Mouse (Mus musculus) cerebellum, adult 2 months (tissue): Measurements from ENCODE around the gene Insm1. TPM values are rescaled to one million over a fixed set of nuclear protein-coding genes. Genes with fewer than 3 reads are reported as not detected.
A peak's percentile ranks its signal among the peaks of the same experiment; 100 is the strongest.

Source experiments
- DNase-seq, 2 experiments: peaks; one replicate each; pipeline ENCODE4 v3.0.0; 2021
- H3K27ac ChIP-seq: fragments of 200-500 bp; 2 replicates; pipeline ENCODE4 v1.5.1; 2012; ENCODE audit warnings: low read length, control low read depth, inconsistent platforms; ENCODE audit not compliant: insufficient read depth
- H3K27me3 ChIP-seq: fragments of 200-500 bp; 2 replicates; pipeline ENCODE4 v1.6.1; 2012; ENCODE audit warnings: inconsistent platforms, mild to moderate bottlenecking, low read length, moderate library complexity; ENCODE audit not compliant: control insufficient read depth, insufficient read depth
- H3K4me1 ChIP-seq: fragments of 200-500 bp; 2 replicates; pipeline ENCODE4 v1.6.1; 2011; ENCODE audit warnings: low read length; ENCODE audit not compliant: control insufficient read depth, insufficient read depth
- H3K4me3 ChIP-seq: fragments of 200-500 bp; replicated peaks from 2 replicates; pipeline ENCODE3; 2011; ENCODE audit warnings: mild to moderate bottlenecking, low read depth, low read length, control low read depth; ENCODE audit not compliant: insufficient read depth
- CTCF ChIP-seq: fragments of 200-500 bp; IDR thresholded peaks from 2 replicates; pipeline ENCODE4 v1.5.1; 2011; ENCODE audit warnings: low read depth, mild to moderate bottlenecking, control low read depth, low read length, moderate library complexity, borderline replicate concordance; ENCODE audit not compliant: insufficient read depth
- POLR2A ChIP-seq: fragments of 200-500 bp; IDR thresholded peaks from 2 replicates; pipeline ENCODE4 v1.6.1; 2011; ENCODE audit warnings: low read length, control low read depth, borderline replicate concordance; ENCODE audit not compliant: insufficient read depth
- WGBS: fragments of 180-500 bp; shearing (Covaris S2); methylation state at CpG from one replicate; pipeline ENCODE4 v1.1.7; 2018; 5-methylcytosine and 5-hydroxymethylcytosine counted together
- polyA plus RNA-seq: library from polyadenylated mRNA; depleted of rRNA; stranded (reverse); fragments of >200 nt; gene quantifications from 2 replicates; pipeline ENCODE4 v1.2.3, GENCODE M21; 2012

Insm1 gene
- polyA plus RNA-seq, 1 experiment, result 0.74 TPM

- WGBS, result 73% methylated on average over 4 of the region's 4 CpGs
- Histone ChIP-seq H3K27ac (no peak overlapping the region), H3K4me1 (no peaks in the 10 kb centered on the region), H3K4me3 (no peak overlapping the region), H3K27me3 (no peaks in the 10 kb centered on the region)
- DNase-seq, result no peak
- TF ChIP-seq CTCF (no peak), POLR2A (no peak)
These were observed 10.8 kb upstream of the Insm1 start for GRCm38 (mm10) chr2:146210968-146211367.

GRCm38 (mm10) chr2:146214715-146215114 is 7.0 kb upstream of the Insm1 start:
- peak; percentile 30 to 43 for DNase-seq
- Histone ChIP-seq H3K4me3 (no peak overlapping the region), H3K27me3 (peaks cover 3% of the 10 kb centered on the region; the same call in 1 of the 2 replicates), H3K27ac (no peak overlapping the region), H3K4me1 (peaks cover 4% of the 10 kb centered on the region; the same call in 1 of the 2 replicates)
- 3% methylated on average over 9 of the region's 9 CpGs for WGBS
- TF ChIP-seq CTCF, result peak; percentile 82
- TF ChIP-seq POLR2A, result no peak

- H3K27ac ChIP-seq, result no peak overlapping the region
- no peak for DNase-seq
- TF ChIP-seq CTCF, result no peak
- H3K4me3 ChIP-seq, result no peak overlapping the region
- WGBS, result 80% methylated on average over 14 of the region's 14 CpGs
- H3K27me3 ChIP-seq, result peaks cover 4% of the 10 kb centered on the region; the same call in 1 of the 2 replicates
- H3K4me1 ChIP-seq, result peaks cover 4% of the 10 kb centered on the region; the same call in 1 of the 2 replicates
These were observed 5.3 kb upstream of the Insm1 start for GRCm38 (mm10) chr2:146216111-146217064.

GRCm38 (mm10) chr2:146217227-146217980 is 4.3 kb upstream of the Insm1 start:
- DNase-seq, result no peak
- Histone ChIP-seq H3K4me1 (peaks cover 4% of the 10 kb centered on the region; the same call in 1 of the 2 replicates), H3K4me3 (no peak overlapping the region), H3K27me3 (peaks cover 9% of the 10 kb centered on the region; the same call in 1 of the 2 replicates), H3K27ac (no peak overlapping the region)
- TF ChIP-seq CTCF, result no peak
- TF ChIP-seq POLR2A, result no peak
- WGBS, result 26% methylated on average over 16 of the region's 16 CpGs

GRCm38 (mm10) chr2:146218161-146218691 is 3.5 kb upstream of the Insm1 start:
- Histone ChIP-seq H3K27ac (no peak overlapping the region), H3K4me1 (peaks cover 4% of the 10 kb centered on the region; the same call in 1 of the 2 replicates), H3K27me3 (peaks cover 11% of the 10 kb centered on the region; the same call in 1 of the 2 replicates), H3K4me3 (no peak overlapping the region)
- DNase-seq, result no peak
- TF ChIP-seq POLR2A (no peak), CTCF (no peak)
- WGBS, result 10% methylated on average over 40 of the region's 40 CpGs

GRCm38 (mm10) chr2:146218881-146219535 is 2.7 kb upstream of the Insm1 start:
- Histone ChIP-seq H3K27ac (no peak overlapping the region), H3K4me1 (peaks cover 4% of the 10 kb centered on the region; the same call in 1 of the 2 replicates), H3K4me3 (no peak overlapping the region), H3K27me3 (peaks cover 12% of the 10 kb centered on the region; the same call in 1 of the 2 replicates)
- 41% methylated on average over 19 of the region's 19 CpGs for WGBS
- no peak for TF ChIP-seq POLR2A
- DNase-seq, result peak in 1 of 2 experiments; percentile 16

- Histone ChIP-seq H3K27me3 (peaks cover 12% of the 10 kb centered on the region; the same call in 1 of the 2 replicates), H3K4me1 (peaks cover 4% of the 10 kb centered on the region; the same call in 1 of the 2 replicates), H3K4me3 (no peak overlapping the region), H3K27ac (no peak overlapping the region)
- TF ChIP-seq POLR2A (no peak), CTCF (no peak)
- 52% methylated on average over 11 of the region's 11 CpGs for WGBS
- no peak for DNase-seq
These were observed 1.9 kb upstream of the Insm1 start for GRCm38 (mm10) chr2:146219791-146220190.
